Mouse (Mus musculus) hindlimb bud, embryonic 11.5 days (tissue): ENCODE data around the gene Cdh13.

Experiments
- DNase-seq: peaks from one replicate; pipeline ENCODE4 v3.0.0-alpha.2; 2012; ENCODE audit warnings: low read depth, low spot score; ENCODE audit errors: extremely low spot score

Gene Cdh13

GRCm38 (mm10) chr8:118296477-118296876 is 12.9 kb downstream of the Cdh13 start:
- DNase-seq, result no peak

DNA sequence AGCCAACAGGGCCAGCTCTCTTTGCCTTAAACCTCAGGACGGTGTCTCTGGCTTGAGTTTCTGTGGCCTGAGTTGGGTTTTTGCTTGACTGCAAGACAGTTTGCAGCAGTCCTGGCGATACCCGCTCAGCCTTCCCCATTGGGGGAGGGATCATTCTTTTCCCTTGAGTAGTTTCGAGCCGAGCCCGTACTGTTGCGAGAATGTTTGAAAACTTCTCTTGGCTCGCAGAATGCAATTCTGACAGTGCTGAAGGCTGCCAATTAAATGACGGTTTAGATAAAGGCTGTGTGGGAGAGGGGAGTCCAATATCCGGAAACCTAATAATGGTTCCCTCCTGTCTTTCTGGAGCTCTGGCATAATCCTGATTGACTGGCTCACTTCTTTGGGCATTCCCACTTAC is 23.4 kb downstream of the Cdh13 start:
- DNase-seq, result no peak

GRCm38 (mm10) chr8:118309106-118309505 is 25.6 kb downstream of the Cdh13 start:
- no peak for DNase-seq

DNA sequence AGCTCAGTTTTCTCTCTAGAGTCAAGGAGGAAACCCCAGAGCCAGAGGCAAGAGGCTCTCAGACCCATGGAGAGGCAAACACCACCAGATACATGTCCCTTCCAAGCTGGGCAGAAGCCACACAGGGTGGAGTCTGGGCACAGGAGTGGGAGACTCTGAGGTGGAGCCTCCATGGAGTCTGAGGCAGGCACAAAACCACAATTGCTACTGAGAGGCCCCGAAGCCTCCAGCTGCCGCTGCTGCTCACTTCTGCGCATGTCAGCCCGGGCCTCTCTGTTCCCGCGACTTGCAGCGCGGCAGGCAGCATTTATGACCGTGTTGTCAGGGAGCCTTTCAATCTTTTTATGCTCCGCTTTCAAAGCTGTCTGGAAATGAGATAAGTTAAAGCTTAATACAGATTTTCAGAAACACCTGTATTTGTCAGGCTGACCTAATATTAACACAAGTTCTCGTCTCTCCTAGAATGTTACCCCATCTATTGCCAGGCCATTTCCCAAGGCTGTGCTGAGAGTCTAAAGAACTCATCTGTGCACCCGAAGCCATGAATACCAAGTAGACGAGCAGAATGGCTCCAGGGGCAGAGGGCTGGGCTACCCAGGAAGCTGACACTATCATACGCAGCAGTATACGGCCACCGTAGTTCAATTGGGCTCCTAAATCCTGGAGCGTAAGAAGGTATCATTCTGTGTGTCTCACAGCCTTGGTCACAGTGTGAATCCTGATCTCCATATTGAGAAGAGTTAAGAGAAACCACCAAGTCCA is 30.1 kb downstream of the Cdh13 start:
- no peak for DNase-seq

DNA sequence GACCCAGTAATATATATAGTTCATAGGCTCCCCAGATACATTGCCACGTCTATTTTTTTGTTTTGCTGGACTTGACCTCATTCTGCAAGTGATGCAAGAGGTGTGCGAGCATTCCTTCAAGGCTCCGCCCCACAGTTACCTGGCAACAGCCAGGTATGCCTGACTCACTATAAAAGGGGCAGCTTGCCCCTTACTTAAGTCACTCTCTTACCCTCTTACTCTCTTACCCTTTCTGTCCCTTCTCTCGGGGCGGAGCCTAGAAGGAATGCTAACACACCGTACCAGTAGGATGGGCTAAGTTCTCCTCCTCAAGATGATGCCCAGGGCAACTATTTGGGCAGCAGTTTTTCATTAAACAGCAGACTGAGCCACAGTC is 30.6 kb downstream of the Cdh13 start:
- DNase-seq, result no peak

GRCm38 (mm10) chr8:118314932-118315331 is 31.4 kb downstream of the Cdh13 start:
- no peak for DNase-seq

GRCm38 (mm10) chr8:118316440-118316839 is 32.9 kb downstream of the Cdh13 start:
- DNase-seq, result no peak

GRCm38 (mm10) chr8:118320566-118320965 is 37.0 kb downstream of the Cdh13 start:
- no peak for DNase-seq

DNA sequence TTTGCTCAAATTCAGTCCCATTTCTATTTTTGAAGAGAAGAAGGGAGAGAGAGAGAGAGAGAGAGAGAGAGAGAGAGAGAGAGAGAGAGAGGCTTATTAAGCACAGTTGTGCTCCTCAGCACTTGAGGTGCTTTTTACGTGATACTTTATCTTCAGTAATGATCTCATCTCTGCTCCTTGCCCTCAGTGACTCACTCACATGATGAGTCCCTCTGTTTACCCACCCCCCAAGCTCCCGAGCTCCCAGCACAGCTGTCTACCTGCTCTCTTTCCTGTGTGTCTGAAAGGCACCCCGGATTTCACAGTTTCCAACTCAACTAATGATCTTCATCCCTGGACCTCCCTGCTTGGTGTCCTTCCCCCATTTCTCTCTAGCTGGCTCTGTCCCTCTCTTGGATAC is 39.9 kb downstream of the Cdh13 start:
- DNase-seq, result no peak

DNA sequence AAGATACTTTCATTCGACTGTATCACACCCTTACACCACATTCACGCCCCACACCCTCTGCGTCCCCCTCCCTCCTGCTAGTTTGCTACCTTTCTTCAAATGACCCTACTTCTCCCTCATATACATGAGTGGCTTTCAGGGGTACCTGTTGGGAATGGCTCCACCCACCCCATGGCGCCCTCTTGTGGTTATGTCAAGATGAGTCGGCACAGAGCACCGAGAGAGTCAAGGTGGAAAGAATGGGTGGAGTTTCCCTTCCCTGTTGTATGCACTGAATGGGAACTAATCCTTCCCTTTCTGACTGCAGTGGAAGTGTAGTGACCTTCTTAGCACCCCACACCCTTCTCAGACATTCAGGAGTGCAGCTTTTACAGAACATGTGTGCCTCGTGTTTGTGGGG is 51.4 kb downstream of the Cdh13 start:
- DNase-seq, result no peak

DNA sequence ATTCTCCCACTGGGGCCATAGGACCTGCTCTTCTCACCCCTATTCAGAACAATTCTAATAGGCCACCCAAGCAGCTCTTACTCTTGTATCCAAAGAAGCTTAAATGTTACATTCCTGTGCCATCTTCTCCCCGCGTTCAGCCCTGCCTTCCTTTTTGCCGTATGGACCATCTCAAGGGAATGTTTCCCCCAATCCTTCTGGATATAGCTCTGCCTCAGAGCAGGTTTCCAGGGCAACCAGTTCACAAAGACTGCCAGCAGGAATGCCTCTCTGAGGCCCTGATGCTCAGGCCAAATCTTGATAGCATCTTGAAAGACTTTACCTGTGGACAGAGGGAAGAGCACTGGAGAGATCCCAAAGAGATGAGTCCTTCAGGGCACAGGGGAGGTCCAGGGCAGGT is 56.2 kb downstream of the Cdh13 start:
- DNase-seq, result no peak

- no peak for DNase-seq
Measured at GRCm38 (mm10) chr8:118343267-118343666, 59.7 kb downstream of the Cdh13 start.

GRCm38 (mm10) chr8:118348710-118349489 is 65.4 kb downstream of the Cdh13 start:
- no peak for DNase-seq

DNA sequence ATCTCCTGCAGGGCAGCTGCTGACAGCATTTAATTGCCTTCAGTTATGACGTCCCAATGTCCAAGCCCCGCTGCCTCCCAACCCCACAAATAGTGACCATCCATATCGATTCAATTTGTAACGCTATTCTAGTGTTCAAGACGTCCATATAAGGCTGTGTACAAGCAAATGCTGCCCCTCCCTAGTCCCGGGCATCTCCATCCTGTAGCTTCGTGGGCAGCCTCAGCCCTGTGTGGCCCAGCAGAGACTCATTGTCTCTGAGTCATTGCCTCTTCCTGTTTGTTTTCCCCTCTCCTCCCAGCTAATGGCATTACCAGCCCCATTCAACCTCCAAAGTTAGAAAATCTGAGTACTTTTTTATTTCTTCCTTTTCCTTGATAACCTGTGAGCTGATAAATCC is 66.6 kb downstream of the Cdh13 start:
- no peak for DNase-seq

- DNase-seq, result no peak
Measured at GRCm38 (mm10) chr8:118353022-118353421, 69.5 kb downstream of the Cdh13 start.

- no peak for DNase-seq
Measured at GRCm38 (mm10) chr8:118357067-118357466, 73.5 kb downstream of the Cdh13 start.

- no peak for DNase-seq
Measured at GRCm38 (mm10) chr8:118357596-118357995, 74.1 kb downstream of the Cdh13 start.

DNA sequence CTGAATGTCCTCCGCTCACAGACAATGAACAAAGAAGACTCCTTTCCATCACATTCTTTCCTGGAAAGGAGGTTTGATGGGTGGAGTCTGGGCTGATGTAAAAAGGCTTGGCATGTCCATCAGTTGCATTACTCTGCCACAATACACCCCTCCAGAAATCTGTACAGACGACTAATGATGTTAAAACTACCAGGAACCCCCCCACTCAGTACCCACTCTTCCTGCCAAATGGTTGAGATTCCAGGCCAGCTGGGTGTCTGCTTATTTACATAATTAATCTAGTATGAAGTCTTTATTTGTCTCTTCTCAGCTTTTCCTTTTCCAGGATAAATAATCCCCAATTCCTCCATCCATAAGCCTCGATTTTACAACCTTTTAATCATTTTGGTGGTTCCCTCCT is 80.2 kb downstream of the Cdh13 start:
- DNase-seq, result no peak

DNA sequence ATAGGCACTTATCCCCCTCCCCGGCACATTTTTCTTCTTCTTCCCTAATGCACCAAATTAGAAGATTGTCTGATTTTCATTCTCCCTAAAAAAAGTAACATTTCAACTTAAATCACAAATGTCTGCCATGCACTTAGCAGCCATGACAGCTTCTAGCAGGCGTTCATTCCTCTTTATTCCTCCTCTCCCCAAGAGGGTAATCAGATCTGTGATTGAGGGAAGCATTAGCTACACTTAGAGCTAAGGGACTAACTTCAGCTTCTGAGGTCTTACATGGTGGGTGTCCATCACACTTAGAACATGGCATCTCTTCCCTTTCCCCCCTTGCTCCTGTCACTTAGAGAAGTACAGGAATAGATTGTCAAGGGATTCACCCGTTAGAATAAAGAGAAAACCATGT is 89.6 kb downstream of the Cdh13 start:
- DNase-seq, result no peak

- no peak for DNase-seq
Measured at GRCm38 (mm10) chr8:118374738-118375137, 91.2 kb downstream of the Cdh13 start.

GRCm38 (mm10) chr8:118376791-118377190 is 93.3 kb downstream of the Cdh13 start:
- no peak for DNase-seq

- DNase-seq, result no peak
Measured at GRCm38 (mm10) chr8:118378985-118379384, 95.5 kb downstream of the Cdh13 start.
